Mouse (Mus musculus): ENCODE data around the gene Usp8.

The Usp8 gene

GRCm38 (mm10) chr2:126735339-126736073, 28.4 kb downstream of the Usp8 start:
- in situ Hi-C loops (cut with MseI, MboI) = no loop called here

GRCm38 (mm10) chr2:126740314-126740713, 33.2 kb downstream of the Usp8 start:
- in situ Hi-C loops (cut with MseI, MboI) = no loop called here

GRCm38 (mm10) chr2:126743389-126743788, 36.3 kb downstream of the Usp8 start:
- in situ Hi-C loops (cut with MseI, MboI) = no loop called here

GRCm38 (mm10) chr2:126755664-126756063, 48.5 kb downstream of the Usp8 start:
- in situ Hi-C loops (cut with MseI, MboI) = no loop called here

GRCm38 (mm10) chr2:126759351-126759750, 52.2 kb downstream of the Usp8 start:
- in situ Hi-C loops (cut with MseI, MboI) = no loop called here

GRCm38 (mm10) chr2:126765867-126766582, 58.9 kb downstream of the Usp8 start:
- in situ Hi-C loops (cut with MseI, MboI) = no loop called here

- in situ Hi-C loops (cut with MseI, MboI) = no loop called here
These were observed 60.5 kb downstream of the Usp8 start for GRCm38 (mm10) chr2:126767599-126767998.

- in situ Hi-C loops (cut with MseI, MboI) = no loop called here
These were observed 61.1 kb downstream of the Usp8 start for GRCm38 (mm10) chr2:126768194-126768593.

GRCm38 (mm10) chr2:126769431-126770181, 62.5 kb downstream of the Usp8 start:
- in situ Hi-C loops (cut with MseI, MboI) = no loop called here

- in situ Hi-C loops (cut with MseI, MboI) = no loop called here
These were observed 65.1 kb downstream of the Usp8 start for GRCm38 (mm10) chr2:126772217-126772616.

GRCm38 (mm10) chr2:126775951-126776350, 68.8 kb downstream of the Usp8 start:
- in situ Hi-C loops (cut with MseI, MboI) = no loop called here

GRCm38 (mm10) chr2:126776416-126776815, 69.3 kb downstream of the Usp8 start:
- in situ Hi-C loops (cut with MseI, MboI) = no loop called here

- in situ Hi-C loops (cut with MseI, MboI) = no loop called here
These were observed 71.7 kb downstream of the Usp8 start for GRCm38 (mm10) chr2:126778806-126779205.

GRCm38 (mm10) chr2:126780286-126780685, 73.2 kb downstream of the Usp8 start:
- in situ Hi-C loops (cut with MseI, MboI) = no loop called here

GRCm38 (mm10) chr2:126781478-126781877, 74.3 kb downstream of the Usp8 start:
- in situ Hi-C loops (cut with MseI, MboI) = no loop called here

GRCm38 (mm10) chr2:126782433-126782832, 75.3 kb downstream of the Usp8 start:
- in situ Hi-C loops (cut with MseI, MboI) = no loop called here

- in situ Hi-C loops (cut with MseI, MboI) = no loop called here
These were observed 76.2 kb downstream of the Usp8 start, which contains the start of gene Usp50 for GRCm38 (mm10) chr2:126783370-126783769. Gene Usp50, minus strand, starts transcription at chr2:126783470.

- in situ Hi-C loops (cut with MseI, MboI) = no loop called here
These were observed 80.7 kb downstream of the Usp8 start for GRCm38 (mm10) chr2:126787721-126788342.

- in situ Hi-C loops (cut with MseI, MboI) = no loop called here
These were observed 85.5 kb downstream of the Usp8 start for GRCm38 (mm10) chr2:126792611-126793010.

- in situ Hi-C loops (cut with MseI, MboI) = no loop called here
These were observed 88.6 kb downstream of the Usp8 start for GRCm38 (mm10) chr2:126795708-126796107.

GRCm38 (mm10) chr2:126798455-126798854, 91.3 kb downstream of the Usp8 start:
- in situ Hi-C loops (cut with MseI, MboI) = no loop called here

GRCm38 (mm10) chr2:126801980-126802379, 94.9 kb downstream of the Usp8 start:
- in situ Hi-C loops (cut with MseI, MboI) = no loop called here
